Mouse (Mus musculus): ENCODE measurements around the gene Cabin1. TPM values are rescaled to one million over a fixed set of nuclear protein-coding genes. Genes with fewer than 3 reads are reported as not detected.

Cabin1 gene
- polyA plus RNA-seq, 1 experiment from 2014 or later: 13.6 TPM

GRCm38 (mm10) chr10:75789081-75789735 is 25.1 kb upstream of the Cabin1 start:
- ATAC-seq (ENCODE audit: low read depth): peak; percentile 49; the same call in 1 of the 2 replicates
- Histone ChIP-seq H3K27me3 (ENCODE audit: control insufficient read depth, insufficient read depth, low read depth, low read length) (no peaks in the 10 kb centered on the region), H3K9me3 (replicated peaks; ENCODE audit: control insufficient read depth, low read length) (no peaks in the 10 kb centered on the region), H3K4me3 (ENCODE audit: low read depth, low read length) (no peak overlapping the region), H3K9ac (ENCODE audit: low read depth, low read length) (no peak overlapping the region), H3K36me3 (ENCODE audit: control insufficient read depth, insufficient read depth) (no peaks in the 10 kb centered on the region), H3K27ac (ENCODE audit: low read length) (peak overlapping the region; percentile 77), H3K4me2 (ENCODE audit: low read depth, low read length) (no peak overlapping the region), H3K4me1 (ENCODE audit: control insufficient read depth, low read depth, low read length) (no peaks in the 10 kb centered on the region; the same call in none of the 2 replicates)
- WGBS (ENCODE audit: insufficient replicate concordance): 50% methylated on average over 6 of the region's 6 CpGs

GRCm38 (mm10) chr10:75788277-75788676 is 24.1 kb upstream of the Cabin1 start:
- Histone ChIP-seq H3K27me3 (ENCODE audit: control insufficient read depth, insufficient read depth, low read depth, low read length) (no peaks in the 10 kb centered on the region), H3K36me3 (ENCODE audit: control insufficient read depth, insufficient read depth) (no peaks in the 10 kb centered on the region)
- ATAC-seq (ENCODE audit: low read depth): no peak

GRCm38 (mm10) chr10:75785442-75785841 is 21.3 kb upstream of the Cabin1 start:
- ATAC-seq (ENCODE audit: low read depth): no peak
- Histone ChIP-seq H3K27me3 (ENCODE audit: control insufficient read depth, insufficient read depth, low read depth, low read length) (peaks cover 16% of the 10 kb centered on the region), H3K36me3 (ENCODE audit: control insufficient read depth, insufficient read depth) (no peaks in the 10 kb centered on the region), H3K4me1 (ENCODE audit: control insufficient read depth, low read depth, low read length) (no peaks in the 10 kb centered on the region; the same call in none of the 2 replicates), H3K4me2 (ENCODE audit: low read depth, low read length) (no peak overlapping the region), H3K27ac (ENCODE audit: low read length) (no peak overlapping the region), H3K9ac (ENCODE audit: low read depth, low read length) (no peak overlapping the region), H3K4me3 (ENCODE audit: low read depth, low read length) (no peak overlapping the region), H3K9me3 (replicated peaks; ENCODE audit: control insufficient read depth, low read length) (no peaks in the 10 kb centered on the region)
- 4% methylated on average over 1 of the region's 1 CpGs for WGBS (ENCODE audit: insufficient replicate concordance)

More at GRCm38 (mm10) chr10:75788277-75788676, 24.1 kb upstream of the Cabin1 start:
- no peak overlapping the region for H3K4me3 ChIP-seq (ENCODE audit: low read depth, low read length)
- no peak overlapping the region for H3K27ac ChIP-seq (ENCODE audit: low read length)
- 81% methylated on average over 8 of the region's 8 CpGs for WGBS (ENCODE audit: insufficient replicate concordance)
- H3K4me1 ChIP-seq (ENCODE audit: control insufficient read depth, low read depth, low read length): no peaks in the 10 kb centered on the region; the same call in none of the 2 replicates
- H3K4me2 ChIP-seq (ENCODE audit: low read depth, low read length): no peak overlapping the region
- H3K9me3 ChIP-seq (replicated peaks; ENCODE audit: control insufficient read depth, low read length): no peaks in the 10 kb centered on the region
- no peak overlapping the region for H3K9ac ChIP-seq (ENCODE audit: low read depth, low read length)

GRCm38 (mm10) chr10:75780769-75781578 is 16.8 kb upstream of the Cabin1 start, which contains the start of the genes Gm20441 and Gstt3:
Gm20441 (minus strand) TSS chr10:75780954.
Gstt3 (minus strand) TSS chr10:75781414.
- Histone ChIP-seq H3K27ac (ENCODE audit: low read length) (no peak within 1 kb of the TSS), H3K4me2 (ENCODE audit: low read depth, low read length) (peak within 1 kb of the TSS; percentile 60), H3K9me3 (replicated peaks; ENCODE audit: control insufficient read depth, low read length) (no peaks in the 10 kb centered on the region), H3K9ac (ENCODE audit: low read depth, low read length) (peak within 1 kb of the TSS; percentile 47), H3K4me3 (ENCODE audit: low read depth, low read length) (peak within 1 kb of the TSS; percentile 50), H3K4me1 (ENCODE audit: control insufficient read depth, low read depth, low read length) (no peaks in the 10 kb centered on the region; the same call in none of the 2 replicates), H3K27me3 (ENCODE audit: control insufficient read depth, insufficient read depth, low read depth, low read length) (peaks cover 30% of the 10 kb centered on the region), H3K36me3 (ENCODE audit: control insufficient read depth, insufficient read depth) (no peaks in the 10 kb centered on the region)
- WGBS (ENCODE audit: insufficient replicate concordance): 1% methylated on average over 28 of the region's 28 CpGs
- ATAC-seq (ENCODE audit: low read depth): peak; percentile 64

- WGBS (ENCODE audit: insufficient replicate concordance): 33% methylated on average over 15 of the region's 15 CpGs
- H3K27me3 ChIP-seq (ENCODE audit: control insufficient read depth, insufficient read depth, low read depth, low read length): peaks cover 33% of the 10 kb centered on the region
- ATAC-seq (ENCODE audit: low read depth): no peak
Observed at GRCm38 (mm10) chr10:75779206-75780174, 15.3 kb upstream of the Cabin1 start.

GRCm38 (mm10) chr10:75777885-75778284 is 13.7 kb upstream of the Cabin1 start:
- H3K27me3 ChIP-seq (ENCODE audit: control insufficient read depth, insufficient read depth, low read depth, low read length): peaks cover 33% of the 10 kb centered on the region
- ATAC-seq (ENCODE audit: low read depth): no peak

More at GRCm38 (mm10) chr10:75779206-75780174, 15.3 kb upstream of the Cabin1 start:
- H3K4me1 ChIP-seq (ENCODE audit: control insufficient read depth, low read depth, low read length): no peaks in the 10 kb centered on the region; the same call in 1 of the 2 replicates
- no peaks in the 10 kb centered on the region for H3K9me3 ChIP-seq (replicated peaks; ENCODE audit: control insufficient read depth, low read length)
- no peak overlapping the region for H3K27ac ChIP-seq (ENCODE audit: low read length)
- peak overlapping the region; percentile 60 for H3K4me2 ChIP-seq (ENCODE audit: low read depth, low read length)
- H3K4me3 ChIP-seq (ENCODE audit: low read depth, low read length): peak overlapping the region; percentile 31
- no peaks in the 10 kb centered on the region for H3K36me3 ChIP-seq (ENCODE audit: control insufficient read depth, insufficient read depth)
- H3K9ac ChIP-seq (ENCODE audit: low read depth, low read length): no peak overlapping the region

GRCm38 (mm10) chr10:75776562-75776961 is 12.4 kb upstream of the Cabin1 start:
- Histone ChIP-seq H3K4me1 (ENCODE audit: control insufficient read depth, low read depth, low read length) (peaks cover 14% of the 10 kb centered on the region), H3K27me3 (ENCODE audit: control insufficient read depth, insufficient read depth, low read depth, low read length) (peaks cover 28% of the 10 kb centered on the region), H3K9ac (ENCODE audit: low read depth, low read length) (no peak overlapping the region), H3K9me3 (replicated peaks; ENCODE audit: control insufficient read depth, low read length) (no peaks in the 10 kb centered on the region), H3K4me3 (ENCODE audit: low read depth, low read length) (no peak overlapping the region), H3K4me2 (ENCODE audit: low read depth, low read length) (no peak overlapping the region), H3K36me3 (ENCODE audit: control insufficient read depth, insufficient read depth) (no peaks in the 10 kb centered on the region), H3K27ac (ENCODE audit: low read length) (no peak overlapping the region)
- WGBS (ENCODE audit: insufficient replicate concordance): 65% methylated on average over 6 of the region's 6 CpGs
- ATAC-seq (ENCODE audit: low read depth): no peak

More at GRCm38 (mm10) chr10:75777885-75778284, 13.7 kb upstream of the Cabin1 start:
- 58% methylated on average over 2 of the region's 2 CpGs for WGBS (ENCODE audit: insufficient replicate concordance)
- no peak overlapping the region for H3K9ac ChIP-seq (ENCODE audit: low read depth, low read length)
- no peak overlapping the region for H3K4me2 ChIP-seq (ENCODE audit: low read depth, low read length)
- no peak overlapping the region for H3K27ac ChIP-seq (ENCODE audit: low read length)
- H3K36me3 ChIP-seq (ENCODE audit: control insufficient read depth, insufficient read depth): no peaks in the 10 kb centered on the region
- H3K9me3 ChIP-seq (replicated peaks; ENCODE audit: control insufficient read depth, low read length): no peaks in the 10 kb centered on the region
- H3K4me3 ChIP-seq (ENCODE audit: low read depth, low read length): no peak overlapping the region
- peaks cover 7% of the 10 kb centered on the region for H3K4me1 ChIP-seq (ENCODE audit: control insufficient read depth, low read depth, low read length)

GRCm38 (mm10) chr10:75774587-75774986 is 10.4 kb upstream of the Cabin1 start:
- Histone ChIP-seq H3K9ac (ENCODE audit: low read depth, low read length) (no peak overlapping the region), H3K27ac (ENCODE audit: low read length) (no peak overlapping the region), H3K27me3 (ENCODE audit: control insufficient read depth, insufficient read depth, low read depth, low read length) (peaks cover 9% of the 10 kb centered on the region), H3K4me2 (ENCODE audit: low read depth, low read length) (no peak overlapping the region), H3K4me1 (ENCODE audit: control insufficient read depth, low read depth, low read length) (peaks cover 14% of the 10 kb centered on the region), H3K4me3 (ENCODE audit: low read depth, low read length) (no peak overlapping the region), H3K9me3 (replicated peaks; ENCODE audit: control insufficient read depth, low read length) (no peaks in the 10 kb centered on the region), H3K36me3 (ENCODE audit: control insufficient read depth, insufficient read depth) (no peaks in the 10 kb centered on the region)
- whole genome bisulfite sequencing (ENCODE audit: insufficient replicate concordance): 81% methylated on average over 9 of the region's 9 CpGs
- no peak for ATAC-seq (ENCODE audit: low read depth)
